18 mouse cellular contexts compared by ENCODE assay signal in genomic region chr15:53009337-53009736, GRCm38 (mm10).
"Had no signal": no experiment of that assay in that cellular context is flagged by ENCODE, and none has a peak within 500 bp of the region (broad histone marks: within the 10 kb centered on the region; RNA-seq: fewer than 3 reads in every experiment).

No protein-coding gene starts in this region.

- H3K4me1 ChIP-seq: neural tube, embryonic 13.5 days; neural tube, embryonic 15.5 days had no signal

- H3K9me3 ChIP-seq: neural tube, embryonic 13.5 days; neural tube, embryonic 15.5 days had no signal

- H3K4me2 ChIP-seq: lung, embryonic 14.5 days; midbrain, embryonic 11.5 days; neural tube, embryonic 13.5 days; neural tube, embryonic 15.5 days had no signal

- H3K27ac ChIP-seq: liver, embryonic 14.5 days; neural tube, embryonic 13.5 days; neural tube, embryonic 15.5 days had no signal

- H3K27me3 ChIP-seq: neural tube, embryonic 13.5 days; neural tube, embryonic 15.5 days had no signal

- H3K9ac ChIP-seq: liver, embryonic 14.5 days; lung, embryonic 14.5 days; neural tube, embryonic 13.5 days; neural tube, embryonic 15.5 days had no signal

- H3K36me3 ChIP-seq: neural tube, embryonic 13.5 days; neural tube, embryonic 15.5 days had no signal

- DNase-seq: lung, adult 18-20 months; lung, embryonic 14.5 days; lung, postnatal 10 days; lung, postnatal 4 days; midbrain, embryonic 14.5 days; retina, postnatal 1 day; right cerebral cortex, adult 18-20 months; right cerebral cortex, postnatal 25 days; right cerebral cortex, postnatal 4 days; spleen, adult 18-20 months; thymus, adult 18-20 months; thymus, postnatal 14 days; thymus, postnatal 4 days had no signal

- H3K4me3 ChIP-seq: myocyte; neural tube, embryonic 13.5 days; neural tube, embryonic 15.5 days had no signal
